Mouse (Mus musculus) brain, adult 2 months (tissue): ENCODE results near the gene Ndrg2.
"Not testable (repeated sequence)": the region's sequence is repeated elsewhere in the genome, so short reads cannot be mapped to it uniquely, and the experiment has no call there.

Experiments used
- DNase-seq: peaks from one replicate; pipeline ENCODE4 v3.0.0; 2011; ENCODE audit warnings: low read depth, low spot score

Gene Ndrg2

GRCm38 (mm10) chr14:51877517-51877916 lies 36.4 kb downstream of the Ndrg2 start:
- peak; percentile 8 for DNase-seq

DNA sequence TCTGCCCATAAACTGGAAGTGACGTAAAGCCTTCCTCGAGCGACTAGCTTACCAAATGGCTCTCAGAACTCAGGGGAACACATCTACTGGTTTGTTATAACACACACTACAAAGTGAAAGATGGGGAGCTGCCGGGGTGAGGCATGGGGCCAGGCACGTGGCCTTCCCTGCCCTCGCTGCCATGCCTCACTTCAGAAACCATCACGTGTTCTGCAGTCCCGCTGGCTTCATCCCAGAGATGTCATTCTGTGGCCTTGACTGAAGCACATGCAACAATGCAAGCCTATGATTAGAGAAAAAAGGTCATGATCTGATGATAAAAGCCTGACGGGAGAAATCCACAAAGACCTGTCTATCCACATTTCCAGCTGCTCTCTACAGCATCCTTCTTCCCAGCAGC lies 42.2 kb downstream of the Ndrg2 start:
- DNase-seq, result peak; percentile 15

DNA sequence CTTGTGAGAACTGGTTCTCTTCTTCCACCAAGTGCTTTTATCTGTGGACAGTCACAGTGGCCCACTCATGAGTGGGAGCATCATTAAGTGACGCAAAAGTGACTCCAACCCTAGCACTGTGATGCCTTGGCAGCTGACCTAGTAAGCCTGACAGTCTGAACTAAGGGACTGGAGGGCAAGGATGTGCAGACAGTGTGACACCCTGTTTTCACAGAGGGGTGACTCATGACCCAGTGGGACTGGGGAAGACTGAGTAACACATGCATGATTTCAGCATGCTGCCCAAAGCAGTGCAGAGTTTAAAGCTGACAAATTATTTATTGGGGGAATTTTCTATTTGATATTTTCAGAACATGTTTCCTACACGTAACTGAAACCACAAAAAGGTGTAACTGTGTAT lies 43.2 kb downstream of the Ndrg2 start:
- no peak for DNase-seq

GRCm38 (mm10) chr14:51863603-51864002 lies 50.4 kb downstream of the Ndrg2 start:
- DNase-seq, result peak; percentile 17

DNA sequence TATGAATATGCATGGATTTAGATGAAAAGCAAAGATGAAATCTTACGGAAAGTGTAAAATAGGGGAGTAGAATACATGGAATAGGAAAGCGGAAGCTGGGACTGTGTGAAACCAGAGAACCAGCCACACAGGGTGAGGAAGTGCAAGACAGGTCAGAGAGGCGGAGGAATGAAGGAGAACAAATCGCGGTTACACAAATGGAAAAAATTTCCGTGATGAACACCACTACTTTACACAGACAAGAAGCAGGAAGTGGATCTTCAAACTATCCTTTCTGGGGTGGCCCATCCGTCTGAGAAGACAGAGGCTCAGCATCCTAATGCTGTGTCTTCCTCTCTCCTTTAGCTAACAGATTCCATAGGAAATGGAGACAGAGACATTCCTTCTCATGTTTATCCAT lies 58.7 kb downstream of the Ndrg2 start:
- not testable (repeated sequence) for DNase-seq
